In genomic region chr9:40927351-40927980, GRCm38 (mm10) we compare ENCODE assay signal across 25 mouse cellular contexts. TPM values are rescaled to one million over a fixed set of nuclear protein-coding genes. Genes with fewer than 3 reads are reported as not detected.
DNase-seq lines count a peak whose midpoint lies in the region; ATAC-seq and TF ChIP-seq lines count a peak whose summit lies in the region.
"Had no signal": no experiment of that assay in that cellular context is flagged by ENCODE, and none has a peak within 500 bp of the region (broad histone marks: within the 10 kb centered on the region; RNA-seq: fewer than 3 reads in every experiment).

No protein-coding gene starts in this region.

- 0 out of 2 replicates have a peak, but pooled peaks cover 3% of the 10 kb centered on the region for H3K27me3 ChIP-seq in midbrain, embryonic 13.5 days
- no peaks in the 10 kb centered on the region for H3K27me3 ChIP-seq in midbrain, embryonic 15.5 days (replicated peaks)
- no peaks in the 10 kb centered on the region; the same call in 1 of the 2 replicates for H3K27me3 ChIP-seq in forebrain, embryonic 11.5 days (ENCODE audit: control insufficient read depth, insufficient read depth, low read length)
- H3K27me3 ChIP-seq in forebrain, embryonic 15.5 days: no peaks in the 10 kb centered on the region
- H3K27me3 ChIP-seq: embryonic facial prominence, embryonic 15.5 days; intestine, embryonic 15.5 days had no signal

- H3K27ac ChIP-seq in midbrain, embryonic 13.5 days: no peak overlapping the region
- H3K27ac ChIP-seq in midbrain, embryonic 15.5 days: no peak overlapping the region
- peak overlapping the region; percentile 31; the same call in 1 of the 2 replicates for H3K27ac ChIP-seq in forebrain, embryonic 11.5 days (ENCODE audit: low read depth, low read length)
- H3K27ac ChIP-seq in forebrain, embryonic 15.5 days (replicated peaks): no peak overlapping the region
- H3K27ac ChIP-seq: embryonic facial prominence, embryonic 15.5 days; heart, adult 2 months; hindbrain, embryonic 10.5 days; hindbrain, embryonic 14.5 days; intestine, embryonic 15.5 days had no signal

- ATAC-seq in midbrain, embryonic 13.5 days: 0 out of 2 replicates have a peak, but pooled peaks have one; percentile 14
- ATAC-seq in midbrain, embryonic 15.5 days (replicated peaks): no peak
- ATAC-seq in forebrain, embryonic 11.5 days (replicated peaks; ENCODE audit: low FRiP score): no peak; the same call in 1 of the 2 replicates
- no peak for ATAC-seq in forebrain, embryonic 15.5 days (replicated peaks)
- ATAC-seq: intestine, embryonic 15.5 days had no signal

- no peaks in the 10 kb centered on the region for H3K9me3 ChIP-seq in midbrain, embryonic 13.5 days
- no peaks in the 10 kb centered on the region for H3K9me3 ChIP-seq in midbrain, embryonic 15.5 days
- no peaks in the 10 kb centered on the region for H3K9me3 ChIP-seq in forebrain, embryonic 11.5 days (ENCODE audit: control insufficient read depth, low read length)
- H3K9me3 ChIP-seq in forebrain, embryonic 15.5 days: no peaks in the 10 kb centered on the region
- H3K9me3 ChIP-seq: embryonic facial prominence, embryonic 15.5 days; hindbrain, embryonic 10.5 days; intestine, embryonic 15.5 days had no signal

- no peaks in the 10 kb centered on the region for H3K36me3 ChIP-seq in midbrain, embryonic 13.5 days
- H3K36me3 ChIP-seq in midbrain, embryonic 15.5 days (replicated peaks): no peaks in the 10 kb centered on the region
- H3K36me3 ChIP-seq in forebrain, embryonic 11.5 days (ENCODE audit: control insufficient read depth, insufficient read depth, low read length): no peaks in the 10 kb centered on the region
- no peaks in the 10 kb centered on the region for H3K36me3 ChIP-seq in forebrain, embryonic 15.5 days
- H3K36me3 ChIP-seq: embryonic facial prominence, embryonic 15.5 days; hindbrain, embryonic 10.5 days; intestine, embryonic 15.5 days had no signal

- H3K4me3 ChIP-seq in midbrain, embryonic 13.5 days (replicated peaks): no peak overlapping the region
- no peak overlapping the region for H3K4me3 ChIP-seq in midbrain, embryonic 15.5 days
- H3K4me3 ChIP-seq in forebrain, embryonic 11.5 days (ENCODE audit: low read depth, low read length): no peak overlapping the region
- no peak overlapping the region for H3K4me3 ChIP-seq in forebrain, embryonic 15.5 days
- H3K4me3 ChIP-seq: embryonic facial prominence, embryonic 15.5 days; erythroblast, embryonic 14.5 days; heart, adult 2 months; hindbrain, embryonic 10.5 days; intestine, embryonic 15.5 days had no signal

- peak; percentile 81 for DNase-seq in brain, embryonic 14.5 days (ENCODE audit: low read depth)
- peak; percentile 57 for DNase-seq in forebrain, embryonic 11.5 days (ENCODE audit: low spot score)
- DNase-seq in ovary, postnatal 10 days (ENCODE audit: low spot score): no peak
- DNase-seq in urinary bladder, adult 2 months (ENCODE audit: low spot score): no peak
- DNase-seq in gastrocnemius, adult 18-20 months (ENCODE audit: low spot score): no peak
- DNase-seq: adrenal gland, adult 2 months; adrenal gland, postnatal 25 days; cerebellum, adult 11-12 months; cerebellum, adult 9-10 months; cerebellum, postnatal 36 days; gastrocnemius, postnatal 10 days; heart, adult 2 months had no signal

- H3K4me1 ChIP-seq in midbrain, embryonic 13.5 days (replicated peaks): peaks cover 4% of the 10 kb centered on the region; the same call in 1 of the 2 replicates
- peaks cover 3% of the 10 kb centered on the region; the same call in 1 of the 2 replicates for H3K4me1 ChIP-seq in midbrain, embryonic 15.5 days
- H3K4me1 ChIP-seq in forebrain, embryonic 11.5 days (replicated peaks; ENCODE audit: control insufficient read depth, insufficient read depth, low read length): no peaks in the 10 kb centered on the region
- H3K4me1 ChIP-seq in forebrain, embryonic 15.5 days: peaks cover 13% of the 10 kb centered on the region
- H3K4me1 ChIP-seq: embryonic facial prominence, embryonic 15.5 days; hindbrain, embryonic 10.5 days; intestine, embryonic 15.5 days had no signal

- no peak for TF ChIP-seq POLR2A in brain, embryonic 14.5 days (IDR thresholded peaks at IDR 0.05; ENCODE audit: borderline replicate concordance, extremely low read depth, insufficient read depth, insufficient read length, poor library complexity, severe bottlenecking)

- 70% methylated on average over 17 of the region's 17 CpGs for WGBS in midbrain, embryonic 13.5 days
- 71% methylated on average over 17 of the region's 17 CpGs for WGBS in midbrain, embryonic 15.5 days
- 64% methylated on average over 17 of the region's 17 CpGs for WGBS in forebrain, embryonic 11.5 days
- WGBS in forebrain, embryonic 15.5 days: 42% methylated on average over 17 of the region's 17 CpGs

- H3K4me2 ChIP-seq in midbrain, embryonic 13.5 days (replicated peaks): no peak overlapping the region
- H3K4me2 ChIP-seq in midbrain, embryonic 15.5 days: no peak overlapping the region
- H3K4me2 ChIP-seq in forebrain, embryonic 11.5 days (ENCODE audit: low read depth, low read length, severe bottlenecking): no peak overlapping the region
- H3K4me2 ChIP-seq in forebrain, embryonic 15.5 days (replicated peaks): 0 out of 2 replicates have a peak overlapping the region, but pooled peaks have one; percentile 1
- H3K4me2 ChIP-seq: embryonic facial prominence, embryonic 15.5 days; heart, embryonic 11.5 days; hindbrain, embryonic 14.5 days; intestine, embryonic 15.5 days had no signal

- TF ChIP-seq CTCF in brain, embryonic 14.5 days (IDR thresholded peaks at IDR 0.05; ENCODE audit: borderline replicate concordance, extremely low read depth, insufficient read depth, insufficient read length): no peak

- no peak overlapping the region for H3K9ac ChIP-seq in midbrain, embryonic 13.5 days (replicated peaks)
- H3K9ac ChIP-seq in midbrain, embryonic 15.5 days: no peak overlapping the region
- H3K9ac ChIP-seq in forebrain, embryonic 11.5 days (ENCODE audit: low read length): no peak overlapping the region
- H3K9ac ChIP-seq in forebrain, embryonic 15.5 days (replicated peaks): no peak overlapping the region
- H3K9ac ChIP-seq: embryonic facial prominence, embryonic 15.5 days; hindbrain, embryonic 14.5 days; intestine, embryonic 15.5 days had no signal

RNA-seq across cellular contexts. Expression of gene Jhy, which starts 36.5 kb away (rescaled TPM):
- polyA plus RNA-seq in midbrain, embryonic 13.5 days (2015; fragmentation: Nextera tagmentation; extraction: Ambion mirVana): 0.86 and 3.2 TPM in 2 replicates
- 0.97 and 1.1 TPM in 2 replicates for polyA plus RNA-seq in midbrain, embryonic 15.5 days (2015; fragmentation: Nextera tagmentation; extraction: Ambion mirVana)
- 0.39 and 1.1 TPM in 2 replicates for polyA plus RNA-seq in brain, embryonic 14.5 days (2012; rRNA removed)
- polyA plus RNA-seq in forebrain, embryonic 11.5 days (2014; fragmentation: Nextera tagmentation; extraction: Ambion mirVana): 0.67 TPM in 1 of 2 replicates, not detected in the other
- 0.27 and 0.99 TPM in 2 replicates for polyA plus RNA-seq in forebrain, embryonic 15.5 days (2015; fragmentation: Nextera tagmentation; extraction: Ambion mirVana)
- not detected in 2 replicates for polyA plus RNA-seq in urinary bladder, adult 2 months (2012; rRNA removed)
- not detected for total RNA-seq in gastrocnemius, adult 18-20 months (2021)
- total RNA-seq: adrenal gland, adult 2 months; ES-E14; gastrocnemius, postnatal 10 days; gastrocnemius, postnatal 4 days; heart, adult 2 months; heart, postnatal 25 days had no signal
- polyA plus RNA-seq: adrenal gland, adult 2 months; heart, embryonic 11.5 days had no signal

RNA-seq across cellular contexts. Expression of gene Bsx, which starts 53.5 kb away (rescaled TPM):
- 2.7 and 4.1 TPM in 2 replicates for polyA plus RNA-seq in midbrain, embryonic 13.5 days (2015; fragmentation: Nextera tagmentation; extraction: Ambion mirVana)
- polyA plus RNA-seq in midbrain, embryonic 15.5 days (2015; fragmentation: Nextera tagmentation; extraction: Ambion mirVana): 2.2 and 2.4 TPM in 2 replicates
- polyA plus RNA-seq in brain, embryonic 14.5 days (2012; rRNA removed): 1.5 and 2.5 TPM in 2 replicates
- polyA plus RNA-seq in forebrain, embryonic 11.5 days (2014; fragmentation: Nextera tagmentation; extraction: Ambion mirVana): 0.72 and 1.7 TPM in 2 replicates
- polyA plus RNA-seq in forebrain, embryonic 15.5 days (2015; fragmentation: Nextera tagmentation; extraction: Ambion mirVana): 0.91 and 2.9 TPM in 2 replicates
- polyA plus RNA-seq in urinary bladder, adult 2 months (2012; rRNA removed): not detected in 2 replicates
- not detected for total RNA-seq in gastrocnemius, adult 18-20 months (2021)
- total RNA-seq: adrenal gland, adult 2 months; adrenal gland, postnatal 25 days; ES-E14; gastrocnemius, postnatal 10 days; gastrocnemius, postnatal 4 days; heart, adult 2 months; heart, postnatal 25 days had no signal
- polyA plus RNA-seq: embryonic facial prominence, embryonic 15.5 days; erythroblast, embryonic 14.5 days; heart, adult 2 months; heart, embryonic 11.5 days; heart, embryonic 16.5 days; hindbrain, embryonic 10.5 days; hindbrain, embryonic 14.5 days; intestine, embryonic 15.5 days had no signal

Comparison
In these comparisons a context has a peak if more than half of its experiments do, and no peak if none do; other contexts are left out.
1. DNase-seq: peak in brain, embryonic 14.5 days (single experiment) and forebrain, embryonic 11.5 days (single experiment); none in ovary, postnatal 10 days (single experiment), urinary bladder, adult 2 months (single experiment) and gastrocnemius, adult 18-20 months (single experiment).